Mouse (Mus musculus) stomach, embryonic 15.5 days (tissue): Measurements from ENCODE around the gene Kcnn1. TPM values are rescaled to one million over a fixed set of nuclear protein-coding genes. Genes with fewer than 3 reads are reported as not detected.

Experiments
- ATAC-seq: fragments of 200-750 bp; cut with Nextera tagmentation; 2 replicates; pipeline ENCODE4 v1.8.0; 2017; ENCODE audit warnings: low read depth, moderate number of reproducible peaks, moderate TSS enrichment; ENCODE audit not compliant: insufficient read depth, low FRiP score
- H3K27ac ChIP-seq: fragments of 300-500 bp; sonication (generic); 2 replicates; pipeline ENCODE4 v1.5.1; 2015; ENCODE audit warnings: mild to moderate bottlenecking, inconsistent platforms
- H3K27me3 ChIP-seq: fragments of 300-500 bp; sonication (generic); replicated peaks from 2 replicates; pipeline ENCODE4 v1.6.1; 2015; ENCODE audit warnings: inconsistent platforms
- H3K36me3 ChIP-seq: fragments of 300-500 bp; sonication (generic); 2 replicates; pipeline ENCODE4 v1.6.1; 2015; ENCODE audit warnings: inconsistent platforms
- H3K4me1 ChIP-seq: fragments of 300-500 bp; sonication (generic); 2 replicates; pipeline ENCODE4 v1.6.1; 2015; ENCODE audit warnings: inconsistent platforms
- H3K4me2 ChIP-seq: fragments of 300-500 bp; sonication (generic); 2 replicates; pipeline ENCODE4 v1.6.1; 2015; ENCODE audit warnings: mild to moderate bottlenecking, inconsistent platforms
- H3K4me3 ChIP-seq: fragments of 300-500 bp; sonication (generic); replicated peaks from 2 replicates; pipeline ENCODE4 v1.5.1; 2015; ENCODE audit warnings: inconsistent platforms
- H3K9ac ChIP-seq: fragments of 300-500 bp; sonication (generic); 2 replicates; pipeline ENCODE4 v1.6.1; 2015; ENCODE audit warnings: inconsistent platforms
- H3K9me3 ChIP-seq: fragments of 300-500 bp; sonication (generic); 2 replicates; pipeline ENCODE4 v1.6.1; 2016; ENCODE audit warnings: inconsistent platforms
- WGBS: fragments of 180-500 bp; shearing (Covaris S2); methylation state at CpG from one replicate; pipeline ENCODE4 v1.1.7; 2015; 5-methylcytosine and 5-hydroxymethylcytosine counted together
- polyA plus RNA-seq: library from polyadenylated mRNA; unstranded; fragments of >200 nt; fragmentation: Nextera tagmentation; extraction: Ambion mirVana; gene quantifications from 2 replicates; pipeline ENCODE4 v1.2.1, GENCODE M21; 2015

Kcnn1 gene
- polyA plus RNA-seq, 1 experiment from 2014 or later: 1.5 TPM

- peak overlapping the region; percentile 84 for H3K4me2 ChIP-seq
- peaks cover 34% of the 10 kb centered on the region for H3K27me3 ChIP-seq
- H3K36me3 ChIP-seq: peaks cover 3% of the 10 kb centered on the region; the same call in 1 of the 2 replicates
- no peaks in the 10 kb centered on the region for H3K9me3 ChIP-seq
- WGBS: 5% methylated on average over 24 of the region's 24 CpGs
- H3K27ac ChIP-seq: peak overlapping the region; percentile 79
- H3K4me1 ChIP-seq: peaks cover 47% of the 10 kb centered on the region
- no peak overlapping the region for H3K9ac ChIP-seq
- no peak for ATAC-seq
- peak overlapping the region; percentile 60 for H3K4me3 ChIP-seq
These were observed 1.7 kb upstream of the Kcnn1 start for GRCm38 (mm10) chr8:70864712-70865221.

DNA sequence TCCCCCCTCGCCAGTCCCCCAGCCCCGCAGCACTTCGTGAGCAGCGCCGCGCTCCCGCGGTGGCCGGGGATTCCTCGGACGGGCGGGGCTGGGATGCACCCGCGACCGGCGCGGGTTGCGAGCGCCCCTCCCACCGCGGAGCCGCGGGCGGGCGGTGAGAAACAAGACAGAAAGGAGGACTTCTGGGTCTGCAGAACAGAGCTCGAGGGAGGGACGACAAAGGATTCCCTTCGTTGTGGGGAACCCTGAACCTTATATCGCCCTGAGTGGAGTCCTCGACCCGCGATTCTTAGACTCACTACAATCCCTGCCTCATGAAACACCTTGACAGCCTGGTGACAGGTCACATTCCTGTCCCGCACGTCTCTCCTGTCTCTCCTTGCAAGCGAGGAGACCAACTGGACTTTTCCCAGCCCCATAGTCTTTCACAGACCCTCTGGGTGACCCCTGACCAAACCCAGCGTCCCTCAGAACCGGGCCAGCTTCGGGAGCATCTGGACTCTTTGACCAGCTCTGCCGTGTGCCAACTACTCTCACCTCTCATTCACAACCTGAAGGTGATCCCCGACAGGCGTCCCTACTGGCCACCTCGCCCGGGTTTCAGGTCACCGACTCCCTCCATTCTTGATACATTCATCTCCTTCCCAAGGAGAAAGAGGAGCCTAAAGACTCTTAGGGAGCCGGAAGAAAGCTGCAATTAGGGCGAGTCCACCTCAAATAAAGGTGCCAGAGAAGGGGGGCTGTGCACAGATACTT is 1.1 kb upstream of the Kcnn1 start:
- no peaks in the 10 kb centered on the region for H3K9me3 ChIP-seq
- peak overlapping the region; percentile 60 for H3K4me3 ChIP-seq
- peak overlapping the region; percentile 29; the same call in 1 of the 2 replicates for H3K9ac ChIP-seq
- WGBS: 3% methylated on average over 46 of the region's 46 CpGs
- peaks cover 44% of the 10 kb centered on the region for H3K4me1 ChIP-seq
- peaks cover 34% of the 10 kb centered on the region for H3K27me3 ChIP-seq
- H3K4me2 ChIP-seq: peak overlapping the region; percentile 84
- H3K27ac ChIP-seq: peak overlapping the region; percentile 79; the same call in 1 of the 2 replicates
- ATAC-seq: no peak
- peaks cover 3% of the 10 kb centered on the region; the same call in 1 of the 2 replicates for H3K36me3 ChIP-seq

DNA sequence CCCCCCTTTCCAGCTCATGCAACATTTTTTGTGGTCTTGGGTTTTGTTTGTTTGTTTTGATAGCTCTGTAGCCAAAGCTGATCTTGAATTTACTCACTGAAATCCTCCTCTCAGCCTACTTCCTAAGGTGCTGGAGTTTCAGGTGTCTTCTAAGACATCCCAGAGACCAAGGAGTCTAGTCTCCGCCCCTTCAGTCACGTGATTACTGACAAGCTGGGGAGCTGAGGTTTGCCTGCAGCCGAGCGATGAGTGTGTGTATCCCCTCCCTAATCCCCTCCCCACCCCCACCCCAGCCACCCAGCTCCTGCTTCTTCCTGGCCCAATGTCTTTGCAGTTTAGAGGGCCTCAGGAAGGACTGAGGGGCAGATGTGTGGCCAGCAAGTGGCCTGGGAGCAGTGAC is 5.5 kb downstream of the Kcnn1 start:
- ATAC-seq: no peak
- H3K4me3 ChIP-seq: no peak overlapping the region
- H3K4me2 ChIP-seq: no peak overlapping the region
- WGBS: 13% methylated on average over 4 of the region's 4 CpGs
- H3K9ac ChIP-seq: no peak overlapping the region
- H3K27ac ChIP-seq: no peak overlapping the region
- peaks cover 13% of the 10 kb centered on the region for H3K27me3 ChIP-seq
- no peaks in the 10 kb centered on the region for H3K9me3 ChIP-seq
- no peaks in the 10 kb centered on the region for H3K36me3 ChIP-seq
- H3K4me1 ChIP-seq: peaks cover 15% of the 10 kb centered on the region

GRCm38 (mm10) chr8:70856541-70857197 is 6.4 kb downstream of the Kcnn1 start:
- H3K4me3 ChIP-seq: peak overlapping the region; percentile 53
- H3K4me1 ChIP-seq: peaks cover 13% of the 10 kb centered on the region
- H3K27me3 ChIP-seq: peaks cover 5% of the 10 kb centered on the region
- H3K4me2 ChIP-seq: peak overlapping the region; percentile 95
- no peaks in the 10 kb centered on the region for H3K9me3 ChIP-seq
- peak overlapping the region; percentile 47; the same call in 1 of the 2 replicates for H3K9ac ChIP-seq
- H3K36me3 ChIP-seq: no peaks in the 10 kb centered on the region
- no peak overlapping the region for H3K27ac ChIP-seq
- WGBS: 6% methylated on average over 31 of the region's 33 CpGs
- ATAC-seq: peak; percentile 81

GRCm38 (mm10) chr8:70856028-70856427 is 7.0 kb downstream of the Kcnn1 start:
- Histone ChIP-seq H3K4me2 (peak overlapping the region; percentile 95), H3K27ac (no peak overlapping the region), H3K4me1 (peaks cover 13% of the 10 kb centered on the region), H3K9me3 (no peaks in the 10 kb centered on the region), H3K9ac (no peak overlapping the region), H3K27me3 (no peaks in the 10 kb centered on the region), H3K36me3 (no peaks in the 10 kb centered on the region), H3K4me3 (no peak overlapping the region)
- WGBS: 62% methylated on average over 5 of the region's 5 CpGs
- ATAC-seq: no peak

DNA sequence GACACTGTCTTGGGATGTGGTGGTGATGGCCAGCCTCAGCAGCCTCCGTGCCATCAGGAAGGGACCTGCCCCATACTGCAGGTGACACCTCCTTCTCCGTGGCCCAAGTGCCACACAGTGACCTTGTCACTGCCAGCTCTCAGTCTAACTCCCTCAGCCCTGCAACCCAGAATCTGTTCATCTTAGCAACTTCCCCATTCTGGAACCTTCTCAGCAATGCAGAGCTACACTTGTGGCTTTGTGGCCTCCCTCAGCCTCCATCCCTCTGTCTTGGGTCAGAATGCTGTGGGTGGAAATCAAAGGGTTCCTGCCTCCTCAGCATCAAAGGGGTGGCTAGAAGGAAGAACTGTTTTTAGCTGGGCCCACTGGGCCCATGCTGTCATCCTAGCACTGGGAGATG is 9.2 kb downstream of the Kcnn1 start:
- Histone ChIP-seq H3K9me3 (no peaks in the 10 kb centered on the region), H3K36me3 (no peaks in the 10 kb centered on the region), H3K27ac (no peak overlapping the region), H3K4me2 (no peak overlapping the region), H3K27me3 (no peaks in the 10 kb centered on the region), H3K9ac (no peak overlapping the region), H3K4me1 (peaks cover 13% of the 10 kb centered on the region), H3K4me3 (no peak overlapping the region)
- no peak for ATAC-seq
- WGBS: 70% methylated on average over 2 of the region's 2 CpGs

GRCm38 (mm10) chr8:70852595-70853231 is 10.3 kb downstream of the Kcnn1 start:
- no peaks in the 10 kb centered on the region for H3K27me3 ChIP-seq
- no peak overlapping the region for H3K9ac ChIP-seq
- peaks cover 12% of the 10 kb centered on the region for H3K4me1 ChIP-seq
- ATAC-seq: no peak
- no peak overlapping the region for H3K27ac ChIP-seq
- no peak overlapping the region for H3K4me3 ChIP-seq
- H3K4me2 ChIP-seq: no peak overlapping the region
- H3K9me3 ChIP-seq: no peaks in the 10 kb centered on the region
- 88% methylated on average over 41 of the region's 41 CpGs for WGBS
- no peaks in the 10 kb centered on the region for H3K36me3 ChIP-seq

GRCm38 (mm10) chr8:70851837-70852236 is 11.2 kb downstream of the Kcnn1 start:
- ATAC-seq: no peak
- no peak overlapping the region for H3K4me3 ChIP-seq
- no peak overlapping the region for H3K9ac ChIP-seq
- WGBS: 43% methylated on average over 6 of the region's 6 CpGs
- H3K4me1 ChIP-seq: peaks cover 6% of the 10 kb centered on the region; the same call in 1 of the 2 replicates
- H3K36me3 ChIP-seq: no peaks in the 10 kb centered on the region
- H3K27ac ChIP-seq: no peak overlapping the region
- no peak overlapping the region for H3K4me2 ChIP-seq
- no peaks in the 10 kb centered on the region for H3K27me3 ChIP-seq
- H3K9me3 ChIP-seq: no peaks in the 10 kb centered on the region

DNA sequence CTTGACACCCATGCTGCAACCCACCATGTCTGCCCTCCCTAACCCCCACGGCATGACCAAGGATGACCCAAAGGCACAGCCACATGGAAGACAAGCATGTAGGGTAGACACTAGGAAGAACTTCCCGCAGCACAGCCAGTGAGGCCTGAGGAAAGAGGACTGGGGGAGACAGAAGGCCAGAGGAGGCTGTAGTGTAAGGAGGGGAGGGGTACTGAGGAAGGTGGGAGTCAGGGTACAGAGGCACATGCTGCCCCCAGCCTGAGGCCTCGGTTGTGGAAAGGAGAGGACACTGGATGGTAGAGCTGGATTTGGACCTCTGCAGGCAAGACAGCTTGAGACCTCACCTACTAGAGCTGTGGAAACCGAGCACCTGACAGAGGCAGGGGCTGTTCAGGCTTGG is 12.1 kb downstream of the Kcnn1 start:
- ATAC-seq: no peak
- no peak overlapping the region for H3K4me2 ChIP-seq

DNA sequence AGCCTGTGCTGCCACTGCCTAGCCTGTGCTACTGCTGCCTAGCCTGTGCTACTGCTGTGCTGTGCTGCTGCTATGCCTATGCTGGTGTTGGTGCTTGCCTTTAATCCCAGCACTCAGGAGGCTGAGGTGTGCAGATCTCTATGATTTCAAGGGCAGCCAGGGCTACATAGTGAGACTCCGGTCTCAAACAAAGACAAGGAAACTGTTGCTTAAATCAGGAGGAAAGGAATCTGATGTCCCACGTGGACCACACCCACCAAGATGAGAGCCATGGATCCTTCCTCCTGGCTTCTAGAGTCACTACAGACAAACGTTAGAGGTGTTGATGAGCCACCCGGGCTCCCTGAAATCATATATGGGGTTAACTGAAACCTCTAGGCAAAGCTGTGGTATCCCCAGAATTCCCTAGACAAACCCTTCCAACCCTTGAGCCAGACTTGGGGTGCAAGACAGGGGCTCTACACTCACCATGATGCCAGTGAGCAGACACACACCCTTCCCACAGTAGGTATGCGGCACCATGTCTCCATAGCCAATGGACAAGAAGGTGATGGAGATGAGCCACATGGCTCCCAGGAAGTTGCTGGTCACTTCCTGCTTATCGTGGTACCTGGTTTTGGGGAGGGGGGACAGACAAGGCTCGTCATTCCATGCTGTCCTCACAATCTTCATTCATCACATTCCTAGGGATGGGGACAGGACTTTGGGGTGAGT is 12.8 kb downstream of the Kcnn1 start:
- Histone ChIP-seq H3K27ac (no peak overlapping the region), H3K9ac (no peak overlapping the region), H3K4me1 (no peaks in the 10 kb centered on the region), H3K9me3 (no peaks in the 10 kb centered on the region), H3K4me2 (no peak overlapping the region), H3K27me3 (no peaks in the 10 kb centered on the region), H3K36me3 (no peaks in the 10 kb centered on the region), H3K4me3 (no peak overlapping the region)
- no peak for ATAC-seq
- WGBS: 69% methylated on average over 7 of the region's 7 CpGs

More for the DNA sequence above, 12.1 kb downstream of the Kcnn1 start:
- WGBS: 78% methylated on average over 4 of the region's 4 CpGs
- Histone ChIP-seq H3K27me3 (no peaks in the 10 kb centered on the region), H3K9me3 (no peaks in the 10 kb centered on the region), H3K27ac (no peak overlapping the region), H3K9ac (no peak overlapping the region), H3K36me3 (no peaks in the 10 kb centered on the region), H3K4me1 (no peaks in the 10 kb centered on the region), H3K4me3 (no peak overlapping the region)

- Histone ChIP-seq H3K4me1 (no peaks in the 10 kb centered on the region), H3K4me2 (no peak overlapping the region), H3K9me3 (no peaks in the 10 kb centered on the region), H3K4me3 (no peak overlapping the region), H3K36me3 (no peaks in the 10 kb centered on the region), H3K27me3 (no peaks in the 10 kb centered on the region), H3K9ac (no peak overlapping the region), H3K27ac (no peak overlapping the region)
- 79% methylated on average over 3 of the region's 3 CpGs for WGBS
- ATAC-seq: no peak
These were observed 13.6 kb downstream of the Kcnn1 start for GRCm38 (mm10) chr8:70849333-70849990.
